Mouse (Mus musculus) heart, embryonic 11.5 days (tissue): ENCODE measurements around the gene Peak1. TPM values are rescaled to one million over a fixed set of nuclear protein-coding genes. Genes with fewer than 3 reads are reported as not detected.

ENCODE experiments used
- ATAC-seq: fragments of 200-750 bp; cut with Nextera tagmentation; replicated peaks from 2 replicates; pipeline ENCODE4 v1.8.0; 2017; ENCODE audit warnings: moderate library complexity; ENCODE audit not compliant: insufficient number of reproducible peaks, low FRiP score, low TSS enrichment
- H3K27ac ChIP-seq: fragments of 300-500 bp; sonication (generic); 2 replicates; pipeline ENCODE4 v1.5.1; 2014; ENCODE audit warnings: mild to moderate bottlenecking, low read depth, low read length
- H3K27me3 ChIP-seq: fragments of 300-500 bp; sonication (generic); 2 replicates; pipeline ENCODE4 v1.6.1; 2014; ENCODE audit warnings: mild to moderate bottlenecking, low read length, mixed read lengths; ENCODE audit not compliant: control insufficient read depth, insufficient read depth
- H3K36me3 ChIP-seq: fragments of 300-500 bp; sonication (generic); 2 replicates; pipeline ENCODE4 v1.6.1; 2014; ENCODE audit warnings: mild to moderate bottlenecking, low read length, moderate library complexity, mixed read lengths; ENCODE audit not compliant: control insufficient read depth, insufficient read depth
- H3K4me1 ChIP-seq: fragments of 300-500 bp; sonication (generic); 2 replicates; pipeline ENCODE4 v1.6.1; 2014; ENCODE audit warnings: low read length; ENCODE audit not compliant: control insufficient read depth, insufficient read depth
- H3K4me2 ChIP-seq: fragments of 300-500 bp; sonication (generic); 2 replicates; pipeline ENCODE4 v1.6.1; 2014; ENCODE audit warnings: mild to moderate bottlenecking, moderate library complexity
- H3K4me3 ChIP-seq: fragments of 300-500 bp; sonication (generic); 2 replicates; pipeline ENCODE4 v1.5.1; 2014; ENCODE audit warnings: low read depth, low read length
- H3K9ac ChIP-seq: fragments of 300-500 bp; sonication (generic); 2 replicates; pipeline ENCODE4 v1.6.1; 2014; ENCODE audit warnings: mild to moderate bottlenecking, low read depth, low read length, moderate library complexity
- H3K9me3 ChIP-seq: fragments of 300-500 bp; sonication (generic); replicated peaks from 2 replicates; pipeline ENCODE4 v1.6.1; 2016; ENCODE audit warnings: low read length; ENCODE audit not compliant: control insufficient read depth
- WGBS: fragments of 180-500 bp; shearing (Covaris S2); extraction: QIAGEN DNeasy Blood & Tissue Kit; methylation state at CpG from one replicate; pipeline ENCODE4 v1.1.7; 2014; ENCODE audit not compliant: insufficient replicate concordance; 5-methylcytosine and 5-hydroxymethylcytosine counted together
- polyA plus RNA-seq: library from polyadenylated mRNA; unstranded; fragments of >200 nt; fragmentation: Nextera tagmentation; extraction: Ambion mirVana; gene quantifications from 2 replicates; pipeline ENCODE4 v1.2.1, GENCODE M21; 2014

Gene Peak1
- polyA plus RNA-seq, 1 experiment from 2014 or later: 16.1 TPM

- Histone ChIP-seq H3K4me3 (no peak overlapping the region), H3K4me2 (no peak overlapping the region), H3K36me3 (no peaks in the 10 kb centered on the region), H3K27ac (no peak overlapping the region), H3K4me1 (peaks cover 18% of the 10 kb centered on the region), H3K9me3 (no peaks in the 10 kb centered on the region), H3K9ac (no peak overlapping the region), H3K27me3 (no peaks in the 10 kb centered on the region)
- 92% methylated on average over 1 of the region's 1 CpGs for WGBS
- no peak for ATAC-seq
Measured at GRCm38 (mm10) chr9:56420236-56420635, 2.4 kb upstream of the Peak1 start.

DNA sequence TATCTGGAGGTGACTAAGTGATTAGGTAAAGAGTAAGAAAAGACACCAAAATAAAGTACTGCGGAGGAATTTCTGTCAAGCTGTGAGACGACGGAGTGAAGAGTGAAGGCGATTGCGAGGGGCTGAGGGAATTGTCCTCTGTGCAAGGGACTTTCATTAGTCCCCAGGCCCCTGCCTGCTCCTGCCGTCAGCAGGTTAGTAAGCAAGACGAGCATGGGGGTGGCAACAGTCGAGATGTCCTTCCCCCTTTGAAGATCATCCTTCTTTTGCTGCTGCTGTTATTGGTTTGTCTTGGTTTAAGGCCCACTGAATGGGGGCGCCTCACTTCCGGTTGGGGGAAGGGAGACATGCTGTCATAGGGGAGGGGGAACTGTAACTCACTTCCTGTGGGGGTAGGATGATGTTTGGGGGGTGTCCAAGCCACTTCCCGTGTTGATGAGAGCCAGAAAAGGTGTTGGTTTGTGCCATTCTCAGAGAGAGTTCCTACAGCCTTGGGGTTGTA is 922 bp upstream of the Peak1 start:
- peaks cover 18% of the 10 kb centered on the region for H3K4me1 ChIP-seq
- no peaks in the 10 kb centered on the region for H3K27me3 ChIP-seq
- ATAC-seq: 0 out of 2 replicates have a peak, but pooled peaks have one; percentile 25
- no peaks in the 10 kb centered on the region for H3K36me3 ChIP-seq
- WGBS: under 1% methylated on average over 11 of the region's 11 CpGs
- H3K4me2 ChIP-seq: peak overlapping the region; percentile 81
- peak overlapping the region; percentile 76 for H3K4me3 ChIP-seq
- peak overlapping the region; percentile 96 for H3K27ac ChIP-seq
- H3K9me3 ChIP-seq: no peaks in the 10 kb centered on the region
- H3K9ac ChIP-seq: peak overlapping the region; percentile 85

- Histone ChIP-seq H3K36me3 (no peaks in the 10 kb centered on the region), H3K9me3 (no peaks in the 10 kb centered on the region), H3K4me2 (peak overlapping the region; percentile 81), H3K27me3 (no peaks in the 10 kb centered on the region), H3K4me3 (peak overlapping the region; percentile 76), H3K9ac (peak overlapping the region; percentile 88), H3K27ac (peak overlapping the region; percentile 93), H3K4me1 (peaks cover 18% of the 10 kb centered on the region)
- peak; percentile 72 for ATAC-seq
- WGBS: under 1% methylated on average over 36 of the region's 40 CpGs
Measured at GRCm38 (mm10) chr9:56417415-56417947, 386 bp downstream of the Peak1 start.

- H3K36me3 ChIP-seq: no peaks in the 10 kb centered on the region
- no peak for ATAC-seq
- H3K9me3 ChIP-seq: no peaks in the 10 kb centered on the region
- peaks cover 14% of the 10 kb centered on the region for H3K4me1 ChIP-seq
- H3K27ac ChIP-seq: no peak overlapping the region
- H3K4me2 ChIP-seq: peak overlapping the region; percentile 81
- peak overlapping the region; percentile 76; the same call in 1 of the 2 replicates for H3K4me3 ChIP-seq
- H3K27me3 ChIP-seq: no peaks in the 10 kb centered on the region
- no peak overlapping the region for H3K9ac ChIP-seq
- WGBS: 62% methylated on average over 4 of the region's 4 CpGs
Measured at GRCm38 (mm10) chr9:56415935-56416607, 1.8 kb downstream of the Peak1 start.

GRCm38 (mm10) chr9:56415393-56415792 is 2.5 kb downstream of the Peak1 start:
- ATAC-seq: no peak
- Histone ChIP-seq H3K27ac (no peak overlapping the region), H3K4me2 (no peak overlapping the region), H3K36me3 (no peaks in the 10 kb centered on the region), H3K4me3 (no peak overlapping the region), H3K27me3 (no peaks in the 10 kb centered on the region), H3K9me3 (no peaks in the 10 kb centered on the region), H3K9ac (no peak overlapping the region), H3K4me1 (peaks cover 10% of the 10 kb centered on the region)
- WGBS: 84% methylated on average over 1 of the region's 1 CpGs

GRCm38 (mm10) chr9:56414322-56414721 is 3.5 kb downstream of the Peak1 start:
- no peak overlapping the region for H3K4me3 ChIP-seq
- no peaks in the 10 kb centered on the region for H3K27me3 ChIP-seq
- H3K9ac ChIP-seq: no peak overlapping the region
- no peaks in the 10 kb centered on the region for H3K36me3 ChIP-seq
- H3K9me3 ChIP-seq: no peaks in the 10 kb centered on the region
- no peak overlapping the region for H3K4me2 ChIP-seq
- no peak overlapping the region for H3K27ac ChIP-seq
- peaks cover 10% of the 10 kb centered on the region for H3K4me1 ChIP-seq
- ATAC-seq: no peak

DNA sequence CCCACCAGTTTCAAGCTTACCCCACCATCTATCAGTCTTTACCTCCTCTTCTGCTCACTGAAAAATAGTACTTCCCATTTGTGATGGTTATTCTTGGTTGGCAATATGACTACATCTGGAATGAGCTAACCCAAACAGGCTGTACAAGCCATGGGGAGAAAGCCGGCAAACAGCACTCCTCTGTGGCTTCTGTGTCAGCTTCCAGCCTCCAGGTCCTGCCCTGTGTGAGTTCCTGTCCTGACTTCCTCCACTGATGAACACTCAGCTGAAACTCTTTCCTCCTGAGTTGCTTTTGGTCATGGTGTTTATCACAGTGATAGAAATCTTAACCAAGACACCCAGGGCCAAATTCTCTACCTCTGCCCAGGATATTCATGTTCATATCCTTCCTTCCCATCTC is 5.2 kb downstream of the Peak1 start:
- no peak for ATAC-seq
- no peak overlapping the region for H3K4me3 ChIP-seq
- H3K4me1 ChIP-seq: peaks cover 10% of the 10 kb centered on the region
- H3K9ac ChIP-seq: no peak overlapping the region
- no peak overlapping the region for H3K27ac ChIP-seq
- WGBS: 58% methylated on average over 1 of the region's 1 CpGs
- H3K9me3 ChIP-seq: no peaks in the 10 kb centered on the region
- H3K27me3 ChIP-seq: no peaks in the 10 kb centered on the region
- no peak overlapping the region for H3K4me2 ChIP-seq
- H3K36me3 ChIP-seq: no peaks in the 10 kb centered on the region

DNA sequence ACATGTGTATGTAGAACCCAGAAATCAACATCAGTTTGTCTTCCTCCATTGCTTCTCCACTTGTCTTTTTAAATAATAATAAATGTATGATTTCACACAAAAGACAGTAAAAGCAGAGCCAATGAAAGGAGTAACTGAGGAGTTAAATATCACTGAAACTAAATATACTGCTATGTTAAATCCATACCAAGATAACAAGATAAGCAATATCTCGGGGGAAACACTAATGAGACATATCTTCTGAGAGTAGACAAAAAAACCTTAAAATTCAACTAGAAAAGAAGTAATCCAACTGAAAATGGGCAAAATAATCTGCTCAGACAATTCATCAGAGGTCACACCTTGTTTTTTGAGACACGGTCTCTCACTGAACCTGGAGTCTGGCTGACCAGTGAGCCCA is 7.9 kb downstream of the Peak1 start:
- no peak for ATAC-seq
- Histone ChIP-seq H3K27ac (no peak overlapping the region), H3K4me1 (peaks cover 5% of the 10 kb centered on the region; the same call in 1 of the 2 replicates), H3K4me3 (no peak overlapping the region), H3K4me2 (no peak overlapping the region), H3K36me3 (no peaks in the 10 kb centered on the region), H3K9ac (no peak overlapping the region), H3K27me3 (no peaks in the 10 kb centered on the region), H3K9me3 (no peaks in the 10 kb centered on the region)
- 80% methylated on average over 2 of the region's 2 CpGs for WGBS

DNA sequence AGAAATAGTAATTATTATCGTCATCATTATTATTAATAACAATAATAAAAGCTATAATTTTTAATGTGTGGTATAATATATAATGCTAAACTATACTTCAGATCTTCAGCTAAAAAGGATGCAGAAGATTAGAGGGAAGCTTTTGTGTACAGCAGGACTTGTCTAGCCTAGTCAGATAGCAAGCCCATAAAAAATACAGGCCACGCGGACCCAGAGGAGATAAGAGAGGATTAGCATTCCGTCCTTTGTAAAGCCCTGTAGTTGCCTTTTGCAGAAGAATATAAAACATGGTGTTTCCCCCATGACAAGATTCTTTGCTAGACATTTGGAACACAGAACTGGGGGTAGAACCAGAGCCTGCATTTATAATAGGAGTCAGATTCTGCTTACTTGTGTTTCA is 13.2 kb downstream of the Peak1 start:
- Histone ChIP-seq H3K27ac (peak overlapping the region; percentile 46), H3K4me2 (no peak overlapping the region), H3K4me3 (no peak overlapping the region), H3K4me1 (peaks cover 12% of the 10 kb centered on the region), H3K27me3 (no peaks in the 10 kb centered on the region), H3K9ac (no peak overlapping the region), H3K36me3 (no peaks in the 10 kb centered on the region), H3K9me3 (no peaks in the 10 kb centered on the region)
- no peak for ATAC-seq
- 35% methylated on average over 4 of the region's 4 CpGs for WGBS
